Mouse (Mus musculus): ENCODE data around the gene Phf20. TPM values are rescaled to one million over a fixed set of nuclear protein-coding genes. Genes with fewer than 3 reads are reported as not detected.

Phf20 gene
- polyA plus RNA-seq, 1 experiment: 13.4 TPM

- H3K27me3 ChIP-seq (ENCODE audit: control insufficient read depth, insufficient read depth, insufficient read length): no peaks in the 10 kb centered on the region
- TF ChIP-seq POLR2AphosphoS2 (IDR thresholded peaks at IDR 0.05; ENCODE audit: insufficient read length, low read depth) (peak; percentile 79), CEBPB (IDR thresholded peaks at IDR 0.05; ENCODE audit: insufficient read depth, poor library complexity, severe bottlenecking) (no peak), POLR2A (IDR thresholded peaks at IDR 0.05; ENCODE audit: insufficient read length, low read depth) (peak; percentile 88), USF1 (IDR thresholded peaks at IDR 0.05; ENCODE audit: low read depth) (peak; percentile 98), TCF12 (IDR thresholded peaks at IDR 0.05; ENCODE audit: insufficient read depth, poor library complexity, severe bottlenecking) (no peak)
- H3K4me3 ChIP-seq: peak within 1 kb of the TSS; percentile 81
Observed at GRCm38 (mm10) chr2:156312297-156312897, 116.1 kb downstream of the Phf20 start, which contains the start of the genes Cnbd2 and Scand1. Cnbd2 (plus strand) TSS chr2:156312299. Scand1 (minus strand) TSS chr2:156312704.

DNA sequence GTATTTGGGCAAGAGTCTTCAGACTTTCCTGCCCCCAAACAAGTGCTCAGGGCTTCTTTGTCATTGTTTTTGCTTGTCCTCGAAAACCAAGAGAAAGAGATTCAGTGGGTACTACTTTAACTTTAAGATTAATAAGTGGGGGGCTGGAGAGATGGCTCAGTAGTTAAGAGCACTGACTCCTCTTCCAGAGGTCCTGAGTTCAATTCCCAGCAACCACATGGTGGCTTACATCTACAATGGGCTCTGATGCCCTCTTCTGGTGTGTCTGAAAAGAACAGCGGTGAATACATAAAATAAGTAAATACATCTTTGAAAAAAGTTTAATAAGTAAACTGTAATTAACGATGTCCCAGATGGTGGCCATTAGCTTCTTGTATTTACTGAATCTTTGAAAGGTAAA, 116.9 kb downstream of the Phf20 start:
- TF ChIP-seq MAX (IDR thresholded peaks at IDR 0.05; ENCODE audit: low read depth): no peak
- no peak for TF ChIP-seq POLR2AphosphoS2 (IDR thresholded peaks at IDR 0.05; ENCODE audit: insufficient read length, low read depth)
- no peak for TF ChIP-seq USF1 (IDR thresholded peaks at IDR 0.05; ENCODE audit: low read depth)
- TF ChIP-seq MYOD1 (IDR thresholded peaks at IDR 0.05; ENCODE audit: control insufficient read depth in 1 of 3, insufficient read length in 2 of 3, low read depth in 2 of 3): no peak
- no peak for TF ChIP-seq CEBPB (IDR thresholded peaks at IDR 0.05; ENCODE audit: insufficient read depth, poor library complexity, severe bottlenecking)
- no peak for TF ChIP-seq E2F4 (IDR thresholded peaks at IDR 0.05; ENCODE audit: insufficient read depth)
- no peak for TF ChIP-seq TCF3 (IDR thresholded peaks at IDR 0.05; ENCODE audit: insufficient read length, low read depth)
- TF ChIP-seq SRF (IDR thresholded peaks at IDR 0.05; ENCODE audit: control insufficient read depth, insufficient read length, low read depth): no peak
- TF ChIP-seq MYOG (IDR thresholded peaks at IDR 0.05; ENCODE audit: control insufficient read depth in 1 of 3, insufficient read depth in 1 of 3, insufficient read length in 2 of 3, low read depth in 2 of 3): no peak
- TF ChIP-seq POLR2A (IDR thresholded peaks at IDR 0.05; ENCODE audit: insufficient read length, low read depth): no peak
- TF ChIP-seq REST (IDR thresholded peaks at IDR 0.05; ENCODE audit: insufficient read depth, insufficient read length): no peak
- TF ChIP-seq TCF12 (IDR thresholded peaks at IDR 0.05; ENCODE audit: insufficient read depth, poor library complexity, severe bottlenecking): no peak
- Histone ChIP-seq H3K79me2 (ENCODE audit: control insufficient read depth, insufficient read depth) (no peaks in the 10 kb centered on the region), H3K27me3 (ENCODE audit: control insufficient read depth, insufficient read depth, insufficient read length) (no peaks in the 10 kb centered on the region)

More at GRCm38 (mm10) chr2:156312297-156312897, 116.1 kb downstream of the Phf20 start, which contains the start of the genes Cnbd2 and Scand1:
- no peaks in the 10 kb centered on the region for H3K36me3 ChIP-seq (ENCODE audit: control insufficient read depth, insufficient read depth)
- H3ac ChIP-seq (ENCODE audit: control insufficient read depth, insufficient read length): peak within 1 kb of the TSS; percentile 73
- no peaks in the 10 kb centered on the region for H3K79me2 ChIP-seq (ENCODE audit: control insufficient read depth, insufficient read depth)
- peak within 1 kb of the TSS; percentile 68 for H3K4me2 ChIP-seq (ENCODE audit: low read depth)

GRCm38 (mm10) chr2:156314811-156315210, 118.5 kb downstream of the Phf20 start:
- TF ChIP-seq TCF3 (IDR thresholded peaks at IDR 0.05; ENCODE audit: insufficient read length, low read depth) (no peak), SRF (IDR thresholded peaks at IDR 0.05; ENCODE audit: control insufficient read depth, insufficient read length, low read depth) (no peak), E2F4 (IDR thresholded peaks at IDR 0.05; ENCODE audit: insufficient read depth) (no peak), MAX (IDR thresholded peaks at IDR 0.05; ENCODE audit: low read depth) (no peak), MYOG (IDR thresholded peaks at IDR 0.05; ENCODE audit: control insufficient read depth in 1 of 3, insufficient read depth in 1 of 3, insufficient read length in 2 of 3, low read depth in 2 of 3) (no peak), POLR2A (IDR thresholded peaks at IDR 0.05; ENCODE audit: insufficient read length, low read depth) (no peak), CEBPB (IDR thresholded peaks at IDR 0.05; ENCODE audit: insufficient read depth, poor library complexity, severe bottlenecking) (no peak), TCF12 (IDR thresholded peaks at IDR 0.05; ENCODE audit: insufficient read depth, poor library complexity, severe bottlenecking) (no peak), USF1 (IDR thresholded peaks at IDR 0.05; ENCODE audit: low read depth) (no peak), POLR2AphosphoS2 (IDR thresholded peaks at IDR 0.05; ENCODE audit: insufficient read length, low read depth) (no peak), MYOD1 (IDR thresholded peaks at IDR 0.05; ENCODE audit: control insufficient read depth in 1 of 3, insufficient read length in 2 of 3, low read depth in 2 of 3) (no peak), REST (IDR thresholded peaks at IDR 0.05; ENCODE audit: insufficient read depth, insufficient read length) (no peak)
- Histone ChIP-seq H3K36me3 (ENCODE audit: control insufficient read depth, insufficient read depth) (no peaks in the 10 kb centered on the region), H3K4me3 (no peak overlapping the region), H3K27me3 (ENCODE audit: control insufficient read depth, insufficient read depth, insufficient read length) (no peaks in the 10 kb centered on the region), H3ac (ENCODE audit: control insufficient read depth, insufficient read length) (no peak overlapping the region), H3K79me2 (ENCODE audit: control insufficient read depth, insufficient read depth) (no peaks in the 10 kb centered on the region), H3K4me2 (ENCODE audit: low read depth) (no peak overlapping the region)

More for the DNA sequence above, 116.9 kb downstream of the Phf20 start:
- H3K36me3 ChIP-seq (ENCODE audit: control insufficient read depth, insufficient read depth): no peaks in the 10 kb centered on the region
- H3K4me3 ChIP-seq: peak overlapping the region; percentile 81
- peak overlapping the region; percentile 73 for H3ac ChIP-seq (ENCODE audit: control insufficient read depth, insufficient read length)
- H3K4me2 ChIP-seq (ENCODE audit: low read depth): peak overlapping the region; percentile 68

DNA sequence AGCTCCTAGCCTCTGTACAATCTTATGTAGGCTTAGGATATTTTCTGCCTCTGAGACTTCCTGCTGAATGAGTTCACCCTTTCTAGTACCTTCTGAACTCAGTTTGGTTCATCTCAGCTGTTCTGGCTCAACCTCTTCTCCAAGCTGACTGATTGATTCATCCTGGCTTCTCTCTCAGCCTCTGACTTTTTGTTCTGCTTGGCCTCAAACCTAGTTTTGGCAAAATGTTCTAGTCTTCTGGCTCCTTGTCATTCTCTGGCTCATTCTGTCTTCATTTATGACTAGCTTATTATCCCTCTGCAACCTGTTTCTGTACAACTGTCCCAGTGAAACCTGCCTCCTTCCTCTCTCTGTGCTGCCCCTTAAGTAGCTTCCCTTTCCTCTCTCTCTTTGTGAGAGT, 122.2 kb downstream of the Phf20 start:
- H3K4me3 ChIP-seq: no peak overlapping the region
- H3ac ChIP-seq (ENCODE audit: control insufficient read depth, insufficient read length): no peak overlapping the region
- H3K27me3 ChIP-seq (ENCODE audit: control insufficient read depth, insufficient read depth, insufficient read length): no peaks in the 10 kb centered on the region
- no peaks in the 10 kb centered on the region for H3K36me3 ChIP-seq (ENCODE audit: control insufficient read depth, insufficient read depth)
- TF ChIP-seq TCF3 (IDR thresholded peaks at IDR 0.05; ENCODE audit: insufficient read length, low read depth): no peak
- no peak overlapping the region for H3K4me2 ChIP-seq (ENCODE audit: low read depth)
- no peaks in the 10 kb centered on the region for H3K79me2 ChIP-seq (ENCODE audit: control insufficient read depth, insufficient read depth)

- Histone ChIP-seq H3K79me2 (ENCODE audit: control insufficient read depth, insufficient read depth) (no peaks in the 10 kb centered on the region), H3K36me3 (ENCODE audit: control insufficient read depth, insufficient read depth) (no peaks in the 10 kb centered on the region), H3ac (ENCODE audit: control insufficient read depth, insufficient read length) (no peak overlapping the region), H3K4me3 (no peak overlapping the region), H3K4me2 (ENCODE audit: low read depth) (no peak overlapping the region), H3K27me3 (ENCODE audit: control insufficient read depth, insufficient read depth, insufficient read length) (no peaks in the 10 kb centered on the region)
- TF ChIP-seq POLR2A (IDR thresholded peaks at IDR 0.05; ENCODE audit: insufficient read length, low read depth) (no peak), SRF (IDR thresholded peaks at IDR 0.05; ENCODE audit: control insufficient read depth, insufficient read length, low read depth) (no peak), MYOG (IDR thresholded peaks at IDR 0.05; ENCODE audit: control insufficient read depth in 1 of 3, insufficient read depth in 1 of 3, insufficient read length in 2 of 3, low read depth in 2 of 3) (no peak), MAX (IDR thresholded peaks at IDR 0.05; ENCODE audit: low read depth) (no peak), TCF12 (IDR thresholded peaks at IDR 0.05; ENCODE audit: insufficient read depth, poor library complexity, severe bottlenecking) (no peak), REST (IDR thresholded peaks at IDR 0.05; ENCODE audit: insufficient read depth, insufficient read length) (no peak), CEBPB (IDR thresholded peaks at IDR 0.05; ENCODE audit: insufficient read depth, poor library complexity, severe bottlenecking) (no peak), MYOD1 (IDR thresholded peaks at IDR 0.05; ENCODE audit: control insufficient read depth in 1 of 3, insufficient read length in 2 of 3, low read depth in 2 of 3) (no peak), POLR2AphosphoS2 (IDR thresholded peaks at IDR 0.05; ENCODE audit: insufficient read length, low read depth) (no peak), TCF3 (IDR thresholded peaks at IDR 0.05; ENCODE audit: insufficient read length, low read depth) (no peak), E2F4 (IDR thresholded peaks at IDR 0.05; ENCODE audit: insufficient read depth) (no peak), USF1 (IDR thresholded peaks at IDR 0.05; ENCODE audit: low read depth) (no peak)
Observed at GRCm38 (mm10) chr2:156321538-156321937, 125.3 kb downstream of the Phf20 start.
